Mouse (Mus musculus): ENCODE data around the gene Ubqln4.
"Not testable (repeated sequence)": the region's sequence is repeated elsewhere in the genome, so short reads cannot be mapped to it uniquely, and the experiment has no call there.

The Ubqln4 gene

GRCm38 (mm10) chr3:88566116-88566515 is 12.6 kb downstream of the Ubqln4 start:
- in situ Hi-C loops (cut with MboI), result no loop called here

- in situ Hi-C loops (cut with MboI), result no loop called here
These were observed 13.0 kb downstream of the Ubqln4 start for GRCm38 (mm10) chr3:88566536-88567061.

DNA sequence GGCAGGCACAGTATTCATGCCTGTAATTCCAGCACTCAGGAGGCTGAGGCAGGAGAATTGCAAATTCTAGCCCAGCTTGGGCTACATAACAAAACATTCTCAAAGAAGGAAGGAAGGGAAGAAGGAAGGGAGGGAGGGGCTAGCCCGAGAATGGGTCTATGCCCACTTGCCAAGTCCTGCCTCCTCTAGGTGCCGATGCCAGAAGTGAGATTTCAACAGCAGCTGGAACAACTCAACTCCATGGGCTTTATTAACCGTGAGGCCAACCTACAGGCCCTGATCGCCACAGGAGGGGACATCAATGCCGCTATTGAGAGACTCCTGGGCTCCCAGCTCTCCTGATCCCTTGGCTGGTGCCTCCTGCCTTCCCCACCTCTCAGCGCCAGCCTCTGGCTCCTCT is 14.3 kb downstream of the Ubqln4 start:
- in situ Hi-C loops (cut with MboI), result no loop called here

- in situ Hi-C loops (cut with MboI), result no loop called here
These were observed 15.1 kb downstream of the Ubqln4 start for GRCm38 (mm10) chr3:88568615-88569014.

DNA sequence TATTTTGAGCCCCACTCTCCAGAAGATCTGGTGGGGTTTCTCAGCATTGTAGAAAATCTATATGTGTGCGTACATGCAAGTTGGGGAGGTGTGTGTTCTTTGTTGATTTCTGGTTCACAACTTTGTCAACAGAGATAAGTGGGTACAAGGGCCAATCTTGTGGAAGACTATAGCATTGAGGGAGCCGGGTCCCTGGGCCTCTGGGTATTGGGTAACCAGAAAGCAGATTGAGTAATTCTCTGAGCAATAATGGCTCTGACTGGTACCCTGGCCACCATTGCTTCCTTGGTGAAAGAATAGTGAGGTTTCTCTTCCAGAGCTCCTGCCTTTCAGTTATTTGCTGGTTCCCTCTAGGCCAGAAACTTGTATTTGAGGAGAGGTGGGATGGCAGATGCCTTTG is 15.5 kb downstream of the Ubqln4 start:
- in situ Hi-C loops (cut with MboI), result no loop called here

DNA sequence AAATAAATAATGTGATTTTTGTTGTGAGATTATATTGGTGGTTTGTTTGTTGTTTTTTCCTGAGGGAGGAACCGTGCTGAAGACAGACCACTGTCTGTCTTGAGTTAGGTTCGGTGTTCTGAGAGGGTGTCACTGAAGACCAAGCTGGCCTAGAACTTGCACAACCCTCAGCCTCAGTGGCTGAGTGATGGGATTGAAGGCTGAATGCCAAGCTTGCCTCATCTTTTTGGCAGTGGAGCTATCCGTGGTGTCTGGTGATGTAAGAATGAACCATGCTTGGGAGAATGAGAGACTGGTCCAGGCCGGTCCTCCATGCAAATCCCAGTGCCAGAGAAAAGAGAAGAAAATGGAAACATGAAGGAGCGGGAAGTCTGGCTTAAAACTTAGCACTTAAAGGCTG is 16.1 kb downstream of the Ubqln4 start:
- in situ Hi-C loops (cut with MboI), result no loop called here

DNA sequence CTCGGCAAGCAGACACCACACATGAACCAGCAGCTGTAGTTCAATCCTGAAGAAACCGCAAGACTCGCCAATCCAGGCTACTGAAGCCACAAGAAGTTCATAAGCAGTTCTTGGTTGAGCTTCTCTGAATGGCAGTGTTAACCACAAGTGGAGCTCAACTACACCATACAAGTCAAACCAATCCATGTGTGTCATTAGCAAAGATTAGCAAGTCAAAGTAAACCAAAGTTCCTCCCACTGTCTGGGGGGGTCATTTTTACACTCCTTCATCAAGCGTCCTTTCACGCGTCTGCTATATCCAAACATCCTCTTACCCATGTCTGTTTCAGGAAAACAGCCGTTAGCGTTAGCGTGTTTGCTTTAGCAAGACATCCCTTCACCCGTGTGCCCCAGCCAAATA is 16.8 kb downstream of the Ubqln4 start:
- in situ Hi-C loops (cut with MboI), result no loop called here

GRCm38 (mm10) chr3:88571856-88572255 is 18.3 kb downstream of the Ubqln4 start:
- in situ Hi-C loops (cut with MboI), result no loop called here

DNA sequence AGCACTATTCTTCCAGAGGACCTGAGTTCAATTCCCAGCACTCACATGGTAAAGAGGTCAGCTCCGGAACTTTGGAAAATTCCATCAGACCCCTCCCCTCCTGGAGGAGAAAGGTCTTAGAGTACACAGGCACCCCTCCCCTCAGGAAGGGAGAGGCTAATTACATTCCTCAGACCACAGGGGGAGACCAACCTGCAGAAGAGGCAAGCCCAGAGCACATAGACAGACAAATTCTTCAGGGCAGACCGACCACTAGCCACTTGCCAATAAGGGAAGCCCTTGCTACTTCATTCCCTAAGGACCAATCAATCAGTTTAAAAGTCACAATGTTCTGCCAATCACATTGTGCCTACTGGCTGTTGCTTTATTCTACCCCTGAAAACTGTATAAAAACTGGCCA is 19.3 kb downstream of the Ubqln4 start:
- in situ Hi-C loops (cut with MboI), result no loop called here

GRCm38 (mm10) chr3:88573810-88574209 is 20.3 kb downstream of the Ubqln4 start:
- in situ Hi-C loops (cut with MboI), result no loop called here

DNA sequence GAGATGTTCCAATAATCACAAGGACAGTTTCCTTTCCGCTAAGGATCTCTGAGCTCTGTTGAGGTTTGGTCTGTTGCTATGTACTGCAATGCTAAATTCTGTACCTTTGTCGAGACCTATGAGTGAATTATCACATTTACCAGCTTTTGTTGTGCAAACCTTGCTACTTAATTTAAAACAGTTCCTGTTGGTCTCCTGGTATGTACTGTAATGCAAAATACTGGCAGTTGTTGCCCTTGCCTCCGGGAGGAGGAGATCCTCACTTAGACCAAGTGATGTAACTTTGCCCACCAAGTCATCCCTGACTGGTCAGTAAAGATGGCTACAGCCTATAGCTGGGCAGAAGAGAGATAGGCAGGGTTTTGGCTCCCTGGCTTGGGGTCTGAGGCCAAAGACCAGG is 22.0 kb downstream of the Ubqln4 start, which contains the start of gene Ssr2:
Ssr2 (plus strand) TSS at position 337 of the 400 bp plus-strand sequence.
- in situ Hi-C loops (cut with MboI), result no loop called here

- in situ Hi-C loops (cut with MboI), result not testable (repeated sequence)
These were observed 24.3 kb downstream of the Ubqln4 start for GRCm38 (mm10) chr3:88577846-88578245.

DNA sequence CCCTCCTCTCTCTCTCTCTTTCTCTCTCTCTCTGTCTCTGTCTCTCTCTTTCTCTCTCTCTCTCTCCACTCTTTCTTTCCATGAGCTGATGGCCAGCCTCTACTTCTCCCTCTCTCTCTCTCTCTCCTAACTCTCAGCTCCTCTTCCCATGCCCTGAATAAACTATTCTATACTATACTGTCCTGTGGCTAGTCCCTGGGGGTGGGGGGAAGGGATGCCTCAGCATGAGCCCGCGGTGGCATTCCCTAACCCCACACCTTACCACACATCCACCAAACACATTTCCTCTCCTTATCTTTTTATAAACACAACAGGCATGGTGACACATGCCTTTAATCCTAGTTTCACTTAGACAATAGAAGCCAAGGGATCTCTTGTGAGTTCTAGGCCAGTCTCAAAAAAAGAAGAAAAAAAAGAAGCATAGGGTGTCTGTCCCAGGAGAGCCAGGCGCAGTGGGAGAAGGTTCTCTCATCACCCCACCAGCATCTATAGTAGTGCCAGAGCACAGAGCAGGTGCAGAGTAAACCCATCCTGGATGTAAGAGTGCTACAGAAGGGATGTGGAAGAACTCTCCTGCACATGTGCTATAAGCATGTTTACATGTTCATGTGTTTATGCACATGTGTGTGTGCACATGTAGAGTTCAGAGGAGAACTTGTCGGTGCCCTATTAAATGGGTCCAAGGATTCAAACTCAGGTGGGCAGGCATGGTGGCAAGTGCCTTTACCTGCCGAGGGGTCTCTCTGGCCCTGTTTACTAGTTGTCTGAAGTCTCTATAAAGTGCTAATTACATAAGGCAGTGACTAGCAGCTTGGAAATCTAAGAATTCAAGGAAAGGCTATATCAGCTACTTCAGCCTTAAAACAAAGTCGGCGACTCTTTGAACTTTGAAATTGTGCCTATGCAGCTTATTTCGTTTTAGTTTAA is 25.2 kb downstream of the Ubqln4 start:
- in situ Hi-C loops (cut with MboI), result no loop called here

GRCm38 (mm10) chr3:88579454-88580117 is 26.0 kb downstream of the Ubqln4 start:
- in situ Hi-C loops (cut with MboI), result no loop called here

DNA sequence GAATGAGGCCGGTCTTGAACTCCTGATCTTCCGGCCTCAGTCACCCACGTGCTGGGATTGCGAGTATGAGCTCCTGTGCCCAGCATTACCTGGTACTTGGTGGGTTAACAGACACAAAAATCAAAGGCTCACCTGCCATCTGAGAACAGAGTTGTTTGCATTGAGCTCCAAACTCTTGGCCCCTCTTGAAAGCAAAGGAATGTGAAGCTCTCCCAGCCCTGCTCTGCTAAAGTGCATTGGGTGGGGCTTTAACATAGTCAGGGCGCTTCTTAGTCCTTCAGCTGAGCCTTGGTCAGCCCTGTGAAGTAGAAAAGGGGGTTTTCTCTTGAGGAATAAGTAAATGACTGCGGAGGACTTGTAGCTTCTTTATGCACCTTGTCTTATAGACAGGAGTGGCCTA is 32.2 kb downstream of the Ubqln4 start:
- in situ Hi-C loops (cut with MboI), result no loop called here

DNA sequence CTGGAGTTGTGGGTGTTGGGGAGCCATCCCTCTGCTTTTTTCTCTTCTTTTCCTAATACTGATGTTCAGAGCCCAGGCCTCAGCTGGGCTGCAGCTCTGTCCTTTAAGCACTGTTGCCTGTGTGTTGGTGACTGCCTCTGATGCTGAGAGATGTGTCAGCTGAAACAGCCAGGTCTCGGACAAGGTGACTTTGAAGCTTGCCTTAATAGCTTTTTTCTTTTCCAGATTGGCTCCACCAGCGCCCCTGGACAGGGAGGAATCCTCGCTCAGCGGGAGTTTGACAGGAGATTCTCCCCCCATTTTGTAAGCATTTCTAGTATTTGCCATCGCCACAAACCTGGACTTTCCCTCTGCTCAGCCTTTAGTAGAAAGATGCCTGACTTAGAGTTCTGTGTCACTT is 33.1 kb downstream of the Ubqln4 start:
- in situ Hi-C loops (cut with MboI), result no loop called here

- in situ Hi-C loops (cut with MboI), result no loop called here
These were observed 36.7 kb downstream of the Ubqln4 start for GRCm38 (mm10) chr3:88590246-88590645.

DNA sequence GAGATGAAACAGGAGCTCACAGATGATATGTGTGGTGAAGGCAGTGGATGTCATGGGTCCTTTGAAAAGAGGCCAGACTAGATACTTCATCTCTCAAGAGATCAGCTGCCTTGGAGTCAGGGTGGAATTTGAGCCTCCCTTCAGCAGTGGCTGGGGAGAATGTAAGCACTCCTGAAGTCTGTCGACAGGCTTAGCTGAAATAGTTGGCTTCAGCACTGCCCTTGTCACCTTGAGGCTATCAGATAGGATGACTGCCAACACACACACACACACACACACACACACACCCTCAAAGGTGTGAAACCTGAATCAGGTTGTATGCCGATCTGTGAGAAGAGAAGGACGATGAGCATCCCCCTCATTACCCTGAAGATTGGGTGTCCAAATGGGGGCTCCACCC is 37.5 kb downstream of the Ubqln4 start:
- in situ Hi-C loops (cut with MboI), result no loop called here

GRCm38 (mm10) chr3:88591950-88592731 is 38.6 kb downstream of the Ubqln4 start:
- in situ Hi-C loops (cut with MboI), result no loop called here

- in situ Hi-C loops (cut with MboI), result no loop called here
These were observed 39.5 kb downstream of the Ubqln4 start for GRCm38 (mm10) chr3:88592942-88593576.

GRCm38 (mm10) chr3:88593893-88594580 is 40.5 kb downstream of the Ubqln4 start:
- in situ Hi-C loops (cut with MboI), result no loop called here

Measured in mature B cell (primary cell).